Mouse (Mus musculus) cerebellum, postnatal 4 days (tissue): ENCODE results near the gene Nipal3.

ENCODE experiments used
- DNase-seq, 2 experiments: peaks; one replicate each; pipeline ENCODE4 v3.0.0; 2022; ENCODE audit warnings: low spot score in 2 of 2, mixed read lengths in 1 of 2

Nipal3 gene

GRCm38 (mm10) chr4:135494521-135495396, at the start of gene Nipal3, which contains the start of gene Stpg1:
Gene Nipal3 (minus strand): TSS chr4:135495038.
Gene Stpg1 (plus strand): TSS chr4:135494790.
- DNase-seq, result peak; percentile 50 to 83

GRCm38 (mm10) chr4:135544284-135544683, 49.4 kb upstream of the Nipal3 start:
- DNase-seq, result no peak

GRCm38 (mm10) chr4:135540057-135540456, 45.2 kb upstream of the Nipal3 start:
- no peak for DNase-seq

GRCm38 (mm10) chr4:135539056-135539455, 44.2 kb upstream of the Nipal3 start:
- DNase-seq, result no peak

GRCm38 (mm10) chr4:135535021-135535420, 40.2 kb upstream of the Nipal3 start:
- DNase-seq, result no peak

GRCm38 (mm10) chr4:135533001-135533400, 38.2 kb upstream of the Nipal3 start:
- no peak for DNase-seq

GRCm38 (mm10) chr4:135531771-135532613, 37.2 kb upstream of the Nipal3 start:
- no peak for DNase-seq

- DNase-seq, result no peak
Observed at GRCm38 (mm10) chr4:135531236-135531635, 36.4 kb upstream of the Nipal3 start.

- DNase-seq, result no peak
Observed at GRCm38 (mm10) chr4:135530270-135530669, 35.4 kb upstream of the Nipal3 start.

GRCm38 (mm10) chr4:135526039-135526710, 31.3 kb upstream of the Nipal3 start:
- DNase-seq, result no peak

GRCm38 (mm10) chr4:135525057-135525456, 30.2 kb upstream of the Nipal3 start:
- DNase-seq, result no peak

GRCm38 (mm10) chr4:135523939-135524338, 29.1 kb upstream of the Nipal3 start:
- DNase-seq, result no peak

- DNase-seq, result no peak
Observed at GRCm38 (mm10) chr4:135520421-135520820, 25.6 kb upstream of the Nipal3 start.

- no peak for DNase-seq
Observed at GRCm38 (mm10) chr4:135518135-135518534, 23.3 kb upstream of the Nipal3 start.

GRCm38 (mm10) chr4:135516351-135517316, 21.8 kb upstream of the Nipal3 start:
- peak in 1 of 2 experiments; percentile 41 for DNase-seq

- DNase-seq, result no peak
Observed at GRCm38 (mm10) chr4:135514925-135515324, 20.1 kb upstream of the Nipal3 start.

GRCm38 (mm10) chr4:135513865-135514264, 19.0 kb upstream of the Nipal3 start:
- no peak for DNase-seq

- no peak for DNase-seq
Observed at GRCm38 (mm10) chr4:135509515-135509914, 14.7 kb upstream of the Nipal3 start.

GRCm38 (mm10) chr4:135508419-135509039, 13.7 kb upstream of the Nipal3 start:
- DNase-seq, result peak; percentile 63 to 81
